Mouse (Mus musculus): ENCODE results near the gene Lmntd1. TPM values are rescaled to one million over a fixed set of nuclear protein-coding genes. Genes with fewer than 3 reads are reported as not detected.

Lmntd1 gene
- polyA plus RNA-seq, 1 experiment = not detected

- H3K36me3 ChIP-seq (ENCODE audit: control insufficient read depth, insufficient read depth, low read length, poor library complexity, severe bottlenecking) = no peaks in the 10 kb centered on the region
- TF ChIP-seq CTCF (IDR thresholded peaks at IDR 0.05; ENCODE audit: low read depth, low read length) (no peak), EP300 (IDR thresholded peaks at IDR 0.05; ENCODE audit: insufficient read depth, low read depth, low read length) (no peak), POLR2A (IDR thresholded peaks at IDR 0.05; ENCODE audit: insufficient read depth, low read length) (no peak)
- no peak overlapping the region for H3K9ac ChIP-seq (ENCODE audit: low read depth, poor library complexity, severe bottlenecking)
- no peak overlapping the region for H3K27ac ChIP-seq (ENCODE audit: insufficient read depth, low read length)
- no peak overlapping the region for H3K4me3 ChIP-seq (ENCODE audit: low read depth, low read length)
- H3K4me1 ChIP-seq (ENCODE audit: control insufficient read depth, insufficient read depth, low read length) = no peaks in the 10 kb centered on the region
- H3K27me3 ChIP-seq (ENCODE audit: control insufficient read depth, insufficient read depth, low read length, poor library complexity, severe bottlenecking) = no peaks in the 10 kb centered on the region
- no peaks in the 10 kb centered on the region for H3K9me3 ChIP-seq (replicated peaks; ENCODE audit: control insufficient read depth, insufficient read depth, low read length, poor library complexity, severe bottlenecking)
These were observed 144.7 kb downstream of the Lmntd1 start for GRCm38 (mm10) chr6:145469260-145469943.

GRCm38 (mm10) chr6:145464027-145464426, 150.1 kb downstream of the Lmntd1 start:
- TF ChIP-seq POLR2A (IDR thresholded peaks at IDR 0.05; ENCODE audit: insufficient read depth, low read length) = no peak
- TF ChIP-seq CTCF (IDR thresholded peaks at IDR 0.05; ENCODE audit: low read depth, low read length) = no peak
- TF ChIP-seq EP300 (IDR thresholded peaks at IDR 0.05; ENCODE audit: insufficient read depth, low read depth, low read length) = no peak
- no peak overlapping the region for H3K27ac ChIP-seq (ENCODE audit: insufficient read depth, low read length)
- H3K4me3 ChIP-seq (ENCODE audit: low read depth, low read length) = no peak overlapping the region

GRCm38 (mm10) chr6:145462677-145463245, 151.4 kb downstream of the Lmntd1 start:
- TF ChIP-seq CTCF (IDR thresholded peaks at IDR 0.05; ENCODE audit: low read depth, low read length) = no peak
- TF ChIP-seq POLR2A (IDR thresholded peaks at IDR 0.05; ENCODE audit: insufficient read depth, low read length) = no peak
- no peak for TF ChIP-seq EP300 (IDR thresholded peaks at IDR 0.05; ENCODE audit: insufficient read depth, low read depth, low read length)
- Histone ChIP-seq H3K9me3 (replicated peaks; ENCODE audit: control insufficient read depth, insufficient read depth, low read length, poor library complexity, severe bottlenecking) (no peaks in the 10 kb centered on the region), H3K27me3 (ENCODE audit: control insufficient read depth, insufficient read depth, low read length, poor library complexity, severe bottlenecking) (no peaks in the 10 kb centered on the region), H3K4me3 (ENCODE audit: low read depth, low read length) (no peak overlapping the region), H3K9ac (ENCODE audit: low read depth, poor library complexity, severe bottlenecking) (no peak overlapping the region), H3K36me3 (ENCODE audit: control insufficient read depth, insufficient read depth, low read length, poor library complexity, severe bottlenecking) (no peaks in the 10 kb centered on the region), H3K4me1 (ENCODE audit: control insufficient read depth, insufficient read depth, low read length) (no peaks in the 10 kb centered on the region), H3K27ac (ENCODE audit: insufficient read depth, low read length) (no peak overlapping the region)

More at GRCm38 (mm10) chr6:145464027-145464426, 150.1 kb downstream of the Lmntd1 start:
- Histone ChIP-seq H3K4me1 (ENCODE audit: control insufficient read depth, insufficient read depth, low read length) (no peaks in the 10 kb centered on the region), H3K9ac (ENCODE audit: low read depth, poor library complexity, severe bottlenecking) (no peak overlapping the region), H3K36me3 (ENCODE audit: control insufficient read depth, insufficient read depth, low read length, poor library complexity, severe bottlenecking) (no peaks in the 10 kb centered on the region), H3K27me3 (ENCODE audit: control insufficient read depth, insufficient read depth, low read length, poor library complexity, severe bottlenecking) (no peaks in the 10 kb centered on the region), H3K9me3 (replicated peaks; ENCODE audit: control insufficient read depth, insufficient read depth, low read length, poor library complexity, severe bottlenecking) (no peaks in the 10 kb centered on the region)

- Histone ChIP-seq H3K9me3 (replicated peaks; ENCODE audit: control insufficient read depth, insufficient read depth, low read length, poor library complexity, severe bottlenecking) (no peaks in the 10 kb centered on the region), H3K9ac (ENCODE audit: low read depth, poor library complexity, severe bottlenecking) (no peak overlapping the region), H3K4me3 (ENCODE audit: low read depth, low read length) (no peak overlapping the region), H3K27me3 (ENCODE audit: control insufficient read depth, insufficient read depth, low read length, poor library complexity, severe bottlenecking) (no peaks in the 10 kb centered on the region), H3K4me1 (ENCODE audit: control insufficient read depth, insufficient read depth, low read length) (no peaks in the 10 kb centered on the region), H3K36me3 (ENCODE audit: control insufficient read depth, insufficient read depth, low read length, poor library complexity, severe bottlenecking) (no peaks in the 10 kb centered on the region), H3K27ac (ENCODE audit: insufficient read depth, low read length) (no peak overlapping the region)
- no peak for TF ChIP-seq EP300 (IDR thresholded peaks at IDR 0.05; ENCODE audit: insufficient read depth, low read depth, low read length)
- no peak for TF ChIP-seq CTCF (IDR thresholded peaks at IDR 0.05; ENCODE audit: low read depth, low read length)
- TF ChIP-seq POLR2A (IDR thresholded peaks at IDR 0.05; ENCODE audit: insufficient read depth, low read length) = no peak
These were observed 157.1 kb downstream of the Lmntd1 start for GRCm38 (mm10) chr6:145457066-145457465.

- Histone ChIP-seq H3K4me3 (ENCODE audit: low read depth, low read length) (no peak overlapping the region), H3K27me3 (ENCODE audit: control insufficient read depth, insufficient read depth, low read length, poor library complexity, severe bottlenecking) (no peaks in the 10 kb centered on the region), H3K27ac (ENCODE audit: insufficient read depth, low read length) (no peak overlapping the region), H3K4me1 (ENCODE audit: control insufficient read depth, insufficient read depth, low read length) (no peaks in the 10 kb centered on the region), H3K9ac (ENCODE audit: low read depth, poor library complexity, severe bottlenecking) (no peak overlapping the region), H3K36me3 (ENCODE audit: control insufficient read depth, insufficient read depth, low read length, poor library complexity, severe bottlenecking) (no peaks in the 10 kb centered on the region), H3K9me3 (replicated peaks; ENCODE audit: control insufficient read depth, insufficient read depth, low read length, poor library complexity, severe bottlenecking) (0 out of 2 replicates have a peak, but pooled peaks cover 3% of the 10 kb centered on the region)
- TF ChIP-seq POLR2A (IDR thresholded peaks at IDR 0.05; ENCODE audit: insufficient read depth, low read length) (no peak), CTCF (IDR thresholded peaks at IDR 0.05; ENCODE audit: low read depth, low read length) (no peak), EP300 (IDR thresholded peaks at IDR 0.05; ENCODE audit: insufficient read depth, low read depth, low read length) (no peak)
These were observed 163.3 kb downstream of the Lmntd1 start for GRCm38 (mm10) chr6:145450628-145451403.

Measured in ES-Bruce4 (cell line).